Mouse (Mus musculus): Measurements from ENCODE around the gene Cdkl4. TPM values are rescaled to one million over a fixed set of nuclear protein-coding genes. Genes with fewer than 3 reads are reported as not detected.
"Not testable (repeated sequence)": the region's sequence is repeated elsewhere in the genome, so short reads cannot be mapped to it uniquely, and the experiment has no call there.

The Cdkl4 gene
- polyA plus RNA-seq, 1 experiment from 2014 or later: 0.45 TPM

DNA sequence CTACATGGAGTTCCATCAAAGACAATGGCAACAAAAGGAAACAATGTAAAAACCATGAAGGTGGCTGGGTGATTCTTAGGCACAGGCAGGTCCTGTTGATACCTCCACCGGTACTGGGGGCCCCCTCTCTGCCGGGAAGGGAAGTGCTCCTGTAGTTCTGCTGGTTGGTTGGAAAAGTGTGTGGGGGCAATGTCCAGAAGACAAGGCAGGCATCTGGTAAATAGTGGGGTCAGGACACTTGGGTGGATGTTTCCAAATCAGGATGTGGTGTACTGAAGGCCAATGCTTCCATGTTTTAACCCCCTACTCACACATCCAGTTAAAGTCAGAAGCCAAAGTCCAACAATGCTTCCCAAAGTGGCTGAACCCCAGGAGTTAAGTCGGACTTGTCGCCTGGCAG, 17.9 kb downstream of the Cdkl4 start:
- Histone ChIP-seq H3K36me3 (no peaks in the 10 kb centered on the region), H3K4me3 (replicated peaks) (no peak overlapping the region), H3K27me3 (replicated peaks) (no peaks in the 10 kb centered on the region), H3K9me3 (no peaks in the 10 kb centered on the region), H3K4me1 (replicated peaks) (no peaks in the 10 kb centered on the region), H3K9ac (no peak overlapping the region), H3K4me2 (replicated peaks) (peak overlapping the region; percentile 29; the same call in 1 of the 2 replicates), H3K27ac (peak overlapping the region; percentile 6; the same call in 1 of the 2 replicates)
- WGBS: 75% methylated on average over 4 of the region's 4 CpGs
- ATAC-seq: 0 out of 2 replicates have a peak, but pooled peaks have one; percentile 35

DNA sequence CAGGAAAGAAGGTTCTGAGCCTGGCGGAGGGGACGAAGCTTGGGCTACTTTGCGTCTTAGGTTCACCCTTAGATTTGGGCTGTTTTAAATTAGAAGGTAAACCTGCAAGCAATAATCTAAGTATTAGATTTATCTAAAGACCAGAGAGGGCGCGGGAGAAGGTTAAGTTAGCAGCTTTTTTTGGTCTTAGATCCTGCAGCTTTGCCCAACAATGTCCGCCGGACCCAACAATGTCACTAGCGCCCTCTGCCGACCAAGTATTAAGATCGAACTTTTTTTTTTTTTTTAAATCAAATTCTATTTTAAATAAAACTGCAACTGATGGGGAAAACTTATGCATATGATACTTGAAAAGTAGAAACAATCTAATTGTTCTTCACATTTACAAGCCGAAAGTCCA, 18.6 kb downstream of the Cdkl4 start:
- 40% methylated on average over 11 of the region's 11 CpGs for WGBS
- no peak overlapping the region for H3K9ac ChIP-seq

DNA sequence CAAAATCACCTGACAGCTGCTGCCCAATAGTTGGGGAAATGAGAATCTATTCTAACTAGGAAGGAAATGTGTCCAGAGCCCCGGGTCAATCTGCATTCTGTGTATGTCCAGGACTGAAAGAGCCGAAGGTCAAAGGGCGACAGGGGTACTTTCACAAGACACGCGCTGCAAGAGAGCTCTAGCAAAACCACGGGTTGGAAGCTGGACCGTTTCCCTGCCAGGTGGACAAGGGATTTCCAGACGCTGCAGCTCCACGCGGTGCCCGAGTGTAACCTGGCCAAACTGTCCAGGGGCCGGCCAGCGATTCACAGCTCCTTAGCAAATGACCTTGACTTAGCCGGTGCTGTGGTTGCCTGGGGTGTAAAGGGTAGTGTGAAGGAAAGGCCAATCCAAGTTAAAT, 19.0 kb downstream of the Cdkl4 start:
- Histone ChIP-seq H3K9ac (no peak overlapping the region), H3K9me3 (no peaks in the 10 kb centered on the region), H3K27ac (no peak overlapping the region), H3K4me3 (replicated peaks) (no peak overlapping the region), H3K4me1 (replicated peaks) (no peaks in the 10 kb centered on the region), H3K27me3 (replicated peaks) (no peaks in the 10 kb centered on the region), H3K4me2 (replicated peaks) (no peak overlapping the region), H3K36me3 (no peaks in the 10 kb centered on the region)
- no peak for ATAC-seq
- 70% methylated on average over 14 of the region's 14 CpGs for WGBS

More for the DNA sequence above, 18.6 kb downstream of the Cdkl4 start:
- Histone ChIP-seq H3K36me3 (no peaks in the 10 kb centered on the region), H3K4me1 (replicated peaks) (no peaks in the 10 kb centered on the region), H3K4me2 (replicated peaks) (no peak overlapping the region), H3K4me3 (replicated peaks) (no peak overlapping the region), H3K9me3 (no peaks in the 10 kb centered on the region), H3K27me3 (replicated peaks) (no peaks in the 10 kb centered on the region), H3K27ac (no peak overlapping the region)
- no peak for ATAC-seq

DNA sequence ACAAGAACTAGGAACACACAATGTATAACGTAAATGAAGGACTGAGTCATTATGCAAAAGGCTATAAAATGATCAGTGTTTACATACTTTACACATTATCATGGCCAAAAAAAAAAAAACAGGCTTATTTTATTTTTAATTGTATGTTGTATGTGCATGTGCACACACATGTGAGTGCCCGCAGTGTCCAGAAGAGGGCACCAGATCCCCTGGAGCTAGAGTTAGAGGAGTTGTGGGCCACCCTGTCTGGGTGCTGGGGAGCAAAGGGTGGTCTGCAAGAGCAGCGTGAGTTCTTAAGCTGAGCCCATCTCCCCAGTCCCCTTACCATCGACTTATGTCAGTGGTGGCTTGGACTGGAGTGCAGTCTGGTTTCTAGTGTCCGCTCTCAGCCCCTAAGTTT, 20.2 kb downstream of the Cdkl4 start:
- WGBS: 95% methylated on average over 5 of the region's 5 CpGs
- no peak overlapping the region for H3K9ac ChIP-seq
- H3K4me3 ChIP-seq (replicated peaks): no peak overlapping the region
- H3K4me2 ChIP-seq (replicated peaks): no peak overlapping the region
- no peaks in the 10 kb centered on the region for H3K9me3 ChIP-seq
- no peaks in the 10 kb centered on the region for H3K27me3 ChIP-seq (replicated peaks)
- no peak overlapping the region for H3K27ac ChIP-seq
- H3K36me3 ChIP-seq: no peaks in the 10 kb centered on the region
- no peaks in the 10 kb centered on the region for H3K4me1 ChIP-seq (replicated peaks)
- no peak for ATAC-seq

DNA sequence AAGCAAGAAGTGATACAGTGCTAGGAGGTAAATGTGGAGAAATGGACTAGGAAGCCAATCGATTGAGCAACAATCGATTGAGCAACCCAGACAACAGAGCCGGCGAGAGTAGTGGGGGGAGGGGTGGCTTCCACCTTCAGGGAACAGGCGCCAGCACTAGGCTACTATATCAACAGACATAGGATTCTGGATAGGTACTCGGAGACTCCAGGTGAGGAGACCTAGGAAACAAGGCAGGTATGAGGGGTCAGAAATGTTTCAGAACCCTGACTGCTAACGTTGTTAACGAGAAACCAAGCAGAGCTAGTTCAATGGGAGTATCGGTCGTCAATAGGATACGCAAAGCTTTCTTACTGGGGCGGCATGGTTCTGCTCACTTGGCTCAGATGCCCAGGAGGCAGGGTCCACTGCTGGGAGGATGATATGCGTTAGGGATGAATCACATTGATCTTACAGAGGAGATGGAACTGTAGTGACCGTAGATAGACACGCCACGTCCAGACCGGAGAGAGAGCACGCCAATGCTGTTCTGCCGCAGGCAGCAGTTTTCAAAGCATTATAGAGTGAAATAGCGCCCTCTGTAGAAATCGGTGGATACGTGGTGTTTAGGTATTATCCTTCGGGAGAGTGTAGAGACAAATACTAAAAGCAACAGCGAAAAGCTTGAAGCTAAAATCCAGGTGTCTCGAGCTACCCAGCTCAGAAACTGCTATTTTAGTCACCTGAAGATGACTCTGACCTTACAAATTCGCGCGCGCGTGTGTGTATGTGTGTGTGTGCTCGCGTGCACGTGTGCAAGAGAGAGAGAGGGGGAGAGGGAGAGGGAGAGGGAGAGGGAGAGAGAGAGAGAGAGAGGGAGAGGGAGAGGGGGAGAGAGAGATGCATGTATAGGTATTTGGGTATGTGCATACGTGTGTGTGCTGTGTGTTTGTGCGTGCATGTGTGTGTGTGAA, 24.0 kb downstream of the Cdkl4 start:
- H3K27me3 ChIP-seq (replicated peaks): no peaks in the 10 kb centered on the region
- no peaks in the 10 kb centered on the region for H3K36me3 ChIP-seq
- H3K4me2 ChIP-seq (replicated peaks): peak overlapping the region; percentile 69
- H3K4me1 ChIP-seq (replicated peaks): no peaks in the 10 kb centered on the region
- H3K27ac ChIP-seq: peak overlapping the region; percentile 51
- H3K9ac ChIP-seq: peak overlapping the region; percentile 45
- H3K9me3 ChIP-seq: no peaks in the 10 kb centered on the region
- 2% methylated on average over 35 of the region's 35 CpGs for WGBS
- H3K4me3 ChIP-seq (replicated peaks): peak overlapping the region; percentile 57
- ATAC-seq: peak; percentile 95

DNA sequence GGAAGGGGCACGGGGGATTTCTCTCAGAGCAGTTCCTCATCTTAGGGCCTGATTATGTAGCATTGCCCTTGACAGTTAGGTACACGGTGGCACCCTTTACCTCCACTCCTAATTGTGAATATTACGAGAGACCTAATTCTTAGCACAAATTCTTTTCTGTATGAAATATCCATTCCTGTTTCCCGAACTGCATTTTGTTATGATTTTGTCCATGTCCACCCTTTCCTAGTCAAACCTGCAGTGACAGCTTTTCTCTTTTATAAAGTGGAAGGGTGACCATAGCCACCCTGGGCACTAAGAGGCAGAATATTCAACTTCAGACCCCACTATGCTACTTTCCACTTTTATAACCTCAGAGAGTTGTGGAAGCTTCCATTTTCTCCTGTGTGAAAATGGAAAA, 25.0 kb downstream of the Cdkl4 start:
- H3K9me3 ChIP-seq: no peaks in the 10 kb centered on the region
- ATAC-seq: no peak
- H3K4me1 ChIP-seq (replicated peaks): no peaks in the 10 kb centered on the region
- H3K4me3 ChIP-seq (replicated peaks): no peak overlapping the region
- no peak overlapping the region for H3K9ac ChIP-seq
- H3K27me3 ChIP-seq (replicated peaks): no peaks in the 10 kb centered on the region
- peak overlapping the region; percentile 69; the same call in 1 of the 2 replicates for H3K4me2 ChIP-seq (replicated peaks)
- no peaks in the 10 kb centered on the region for H3K36me3 ChIP-seq
- H3K27ac ChIP-seq: no peak overlapping the region
- 71% methylated on average over 4 of the region's 4 CpGs for WGBS

DNA sequence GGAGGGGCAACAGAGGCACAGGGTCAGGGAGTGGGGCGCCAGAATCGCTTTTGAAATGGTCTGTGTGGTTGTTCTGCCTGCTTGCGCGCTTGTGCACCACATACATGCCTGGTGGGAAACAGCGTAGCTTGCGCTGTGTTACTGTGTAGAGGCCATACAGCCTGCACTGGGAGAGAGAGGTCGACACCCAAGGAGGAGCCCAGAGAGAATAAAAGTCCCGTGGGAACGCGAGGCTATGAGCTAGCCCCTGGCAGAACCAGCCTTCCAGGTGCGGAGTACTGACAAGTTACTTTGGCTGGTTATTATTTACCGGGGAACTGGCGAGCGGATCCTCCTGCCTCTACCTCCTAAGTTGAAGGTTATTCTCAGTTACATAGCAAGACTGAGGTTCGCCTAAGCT, 26.6 kb downstream of the Cdkl4 start:
- no peaks in the 10 kb centered on the region for H3K4me1 ChIP-seq (replicated peaks)
- no peaks in the 10 kb centered on the region for H3K36me3 ChIP-seq
- no peak for ATAC-seq
- H3K9me3 ChIP-seq: no peaks in the 10 kb centered on the region
- no peak overlapping the region for H3K9ac ChIP-seq
- no peak overlapping the region for H3K27ac ChIP-seq
- 79% methylated on average over 15 of the region's 15 CpGs for WGBS
- no peak overlapping the region for H3K4me3 ChIP-seq (replicated peaks)
- H3K27me3 ChIP-seq (replicated peaks): no peaks in the 10 kb centered on the region
- H3K4me2 ChIP-seq (replicated peaks): no peak overlapping the region

DNA sequence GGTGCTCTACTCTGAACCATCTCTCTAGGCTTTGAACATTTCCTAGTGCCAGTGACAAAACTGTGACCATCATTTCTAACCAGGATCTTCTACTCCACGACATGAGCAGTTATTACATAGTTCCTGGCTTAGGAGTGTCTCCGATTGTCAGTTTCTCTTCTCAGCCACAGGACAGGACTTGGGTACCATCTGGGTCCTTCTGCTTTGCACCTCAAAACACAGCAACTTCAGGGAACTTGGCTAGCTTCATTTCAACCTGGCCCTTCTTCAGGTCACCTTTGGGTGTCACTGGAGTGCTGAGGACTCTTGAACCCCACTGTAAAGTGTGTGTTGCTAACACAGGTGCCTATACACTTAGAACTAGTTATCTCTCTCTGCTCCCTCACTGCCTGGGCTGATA, 30.8 kb downstream of the Cdkl4 start:
- 90% methylated on average over 2 of the region's 2 CpGs for WGBS
- no peak overlapping the region for H3K27ac ChIP-seq
- H3K4me1 ChIP-seq (replicated peaks): no peaks in the 10 kb centered on the region
- no peak for ATAC-seq
- H3K9ac ChIP-seq: no peak overlapping the region
- H3K4me3 ChIP-seq (replicated peaks): no peak overlapping the region
- no peaks in the 10 kb centered on the region for H3K27me3 ChIP-seq (replicated peaks)
- no peaks in the 10 kb centered on the region for H3K36me3 ChIP-seq
- no peaks in the 10 kb centered on the region for H3K9me3 ChIP-seq
- H3K4me2 ChIP-seq (replicated peaks): no peak overlapping the region

DNA sequence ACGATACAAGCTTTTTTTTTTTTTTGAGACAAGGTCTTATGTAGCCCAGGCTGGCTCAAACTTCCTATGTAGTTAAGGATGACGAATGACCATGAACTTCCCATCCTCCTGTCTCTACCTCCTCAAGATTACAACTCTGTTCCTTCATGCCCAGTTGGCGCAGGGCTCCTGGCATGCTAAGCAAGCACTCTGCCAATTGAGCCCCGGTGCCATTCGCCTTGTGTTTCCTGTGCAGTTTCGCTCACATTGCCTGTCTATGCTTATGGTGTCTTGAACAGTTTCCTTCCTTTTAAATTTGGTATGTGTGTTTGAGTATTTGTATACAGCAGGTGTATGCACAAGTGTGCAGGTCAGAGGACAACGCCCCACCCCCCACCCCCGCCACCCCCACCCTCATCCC, 31.4 kb downstream of the Cdkl4 start:
- no peak for ATAC-seq
- no peak overlapping the region for H3K9ac ChIP-seq
- H3K4me2 ChIP-seq (replicated peaks): no peak overlapping the region
- 93% methylated on average over 8 of the region's 8 CpGs for WGBS
- H3K4me3 ChIP-seq (replicated peaks): no peak overlapping the region
- H3K27me3 ChIP-seq (replicated peaks): no peaks in the 10 kb centered on the region
- H3K4me1 ChIP-seq (replicated peaks): no peaks in the 10 kb centered on the region
- no peaks in the 10 kb centered on the region for H3K36me3 ChIP-seq
- H3K27ac ChIP-seq: no peak overlapping the region
- no peaks in the 10 kb centered on the region for H3K9me3 ChIP-seq

DNA sequence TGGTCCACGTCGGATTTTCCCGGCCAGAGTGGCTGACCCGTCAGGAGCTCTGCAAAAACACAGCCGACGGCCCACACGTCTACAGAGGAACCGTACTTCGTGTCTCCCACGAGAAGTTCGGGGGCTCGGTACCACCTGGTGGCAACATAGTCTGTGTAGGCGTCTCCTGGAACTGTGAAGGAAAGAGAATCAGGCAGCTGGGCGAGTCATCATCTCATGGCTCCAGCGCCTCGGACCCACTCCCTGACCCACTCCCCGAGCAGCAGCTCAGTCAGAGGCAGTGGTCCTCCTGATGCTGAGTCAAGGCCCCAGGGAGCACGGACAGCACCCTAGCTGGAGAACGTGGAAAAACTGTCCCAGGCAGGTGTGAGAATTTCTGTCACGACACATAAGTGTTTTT, 34.0 kb downstream of the Cdkl4 start:
- WGBS: 89% methylated on average over 20 of the region's 20 CpGs
- Histone ChIP-seq H3K9ac (no peak overlapping the region), H3K4me2 (replicated peaks) (no peak overlapping the region), H3K36me3 (no peaks in the 10 kb centered on the region), H3K27me3 (replicated peaks) (no peaks in the 10 kb centered on the region), H3K9me3 (no peaks in the 10 kb centered on the region), H3K27ac (no peak overlapping the region), H3K4me1 (replicated peaks) (no peaks in the 10 kb centered on the region), H3K4me3 (replicated peaks) (no peak overlapping the region)
- no peak for ATAC-seq

DNA sequence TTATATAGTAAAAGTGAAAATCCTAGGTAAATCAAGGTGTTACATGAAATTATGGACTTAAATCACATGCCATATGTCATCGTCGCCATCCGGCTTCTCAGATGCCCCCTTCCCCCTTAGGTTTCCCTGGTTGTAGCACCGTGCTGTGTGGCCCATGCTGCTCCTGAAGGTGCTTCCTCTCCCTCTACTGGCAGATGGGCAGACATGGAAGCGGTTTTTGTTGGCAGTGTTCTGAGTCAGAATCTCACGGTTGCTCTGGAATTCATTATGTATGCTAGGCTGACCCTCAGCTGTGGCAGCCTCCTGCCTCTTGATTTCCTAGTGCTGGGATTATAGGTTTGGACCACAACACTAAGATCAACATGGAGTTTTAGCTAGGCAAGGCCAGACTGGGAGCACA, 40.5 kb downstream of the Cdkl4 start:
- no peak overlapping the region for H3K4me3 ChIP-seq (replicated peaks)
- H3K9ac ChIP-seq: no peak overlapping the region
- no peaks in the 10 kb centered on the region for H3K9me3 ChIP-seq
- no peaks in the 10 kb centered on the region for H3K4me1 ChIP-seq (replicated peaks)
- H3K27me3 ChIP-seq (replicated peaks): no peaks in the 10 kb centered on the region
- no peak overlapping the region for H3K27ac ChIP-seq
- no peaks in the 10 kb centered on the region for H3K36me3 ChIP-seq
- ATAC-seq: no peak
- no peak overlapping the region for H3K4me2 ChIP-seq (replicated peaks)
- 68% methylated on average over 6 of the region's 6 CpGs for WGBS

DNA sequence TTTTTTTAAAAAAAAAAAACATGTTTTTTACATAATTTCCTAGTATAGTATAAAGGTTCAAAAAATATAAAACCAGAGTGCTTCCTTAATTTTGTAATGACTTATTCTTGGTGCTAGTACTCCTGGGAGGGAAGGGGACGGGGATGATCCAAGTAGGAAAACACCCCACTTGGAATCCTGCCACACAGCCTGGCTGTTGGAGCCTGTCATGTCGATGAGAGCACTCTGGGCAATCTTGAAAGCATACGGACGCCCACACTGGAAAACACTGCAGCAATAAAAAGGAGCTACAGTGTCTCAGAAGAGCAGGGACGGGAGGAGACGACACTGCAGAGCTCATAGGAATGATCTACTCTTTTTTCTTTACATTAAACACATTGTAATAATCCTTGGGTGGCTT, 42.0 kb downstream of the Cdkl4 start:
- H3K4me2 ChIP-seq (replicated peaks): no peak overlapping the region
- H3K27me3 ChIP-seq (replicated peaks): no peaks in the 10 kb centered on the region
- WGBS: 53% methylated on average over 6 of the region's 6 CpGs
- H3K4me1 ChIP-seq (replicated peaks): no peaks in the 10 kb centered on the region
- H3K9ac ChIP-seq: no peak overlapping the region
- no peak for ATAC-seq
- H3K27ac ChIP-seq: no peak overlapping the region
- H3K4me3 ChIP-seq (replicated peaks): no peak overlapping the region
- no peaks in the 10 kb centered on the region for H3K9me3 ChIP-seq
- H3K36me3 ChIP-seq: no peaks in the 10 kb centered on the region

DNA sequence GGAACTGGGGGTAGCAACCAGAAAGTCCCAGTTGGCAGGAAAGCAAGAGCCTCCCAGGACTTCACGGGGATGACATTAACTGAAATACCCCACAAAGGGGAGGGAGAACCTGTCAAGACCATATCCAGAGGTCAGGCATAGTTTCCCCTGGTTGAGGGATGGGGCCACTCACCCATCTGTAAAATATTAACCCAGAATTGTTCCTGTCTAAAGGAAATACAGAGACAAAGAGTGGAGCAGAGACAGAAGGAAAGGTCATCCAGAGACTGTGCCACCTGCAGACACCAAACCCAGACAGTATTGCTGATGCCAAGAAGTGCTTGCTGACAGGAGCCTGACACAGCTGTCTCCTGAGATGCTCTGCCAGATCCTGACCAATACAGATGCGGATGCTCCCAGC, 46.3 kb downstream of the Cdkl4 start:
- H3K9ac ChIP-seq; H3K4me3 ChIP-seq (replicated peaks); H3K9me3 ChIP-seq; H3K4me2 ChIP-seq (replicated peaks); H3K4me1 ChIP-seq (replicated peaks); H3K27ac ChIP-seq; H3K36me3 ChIP-seq; H3K27me3 ChIP-seq (replicated peaks): not testable (repeated sequence)
- WGBS: 54% methylated on average over 2 of the region's 2 CpGs
- ATAC-seq: peak; percentile 69

Data from intestine, embryonic 15.5 days (tissue).